Mouse (Mus musculus) kidney, adult 2 months (tissue): ENCODE measurements around the gene Plg.

Experiments used
- CTCF ChIP-seq: fragments of 200-500 bp; conservative IDR thresholded peaks from 2 replicates; pipeline ENCODE4 v1.5.1; 2011; ENCODE audit warnings: low read depth, mild to moderate bottlenecking, control low read depth, low read length, moderate library complexity, mixed read lengths; ENCODE audit not compliant: insufficient read depth, insufficient read length
- POLR2A ChIP-seq: fragments of 200-500 bp; IDR thresholded peaks from one replicate; pipeline ENCODE4 v1.6.1; 2011; ENCODE audit warnings: low read depth, low read length, control low read depth

DNA sequence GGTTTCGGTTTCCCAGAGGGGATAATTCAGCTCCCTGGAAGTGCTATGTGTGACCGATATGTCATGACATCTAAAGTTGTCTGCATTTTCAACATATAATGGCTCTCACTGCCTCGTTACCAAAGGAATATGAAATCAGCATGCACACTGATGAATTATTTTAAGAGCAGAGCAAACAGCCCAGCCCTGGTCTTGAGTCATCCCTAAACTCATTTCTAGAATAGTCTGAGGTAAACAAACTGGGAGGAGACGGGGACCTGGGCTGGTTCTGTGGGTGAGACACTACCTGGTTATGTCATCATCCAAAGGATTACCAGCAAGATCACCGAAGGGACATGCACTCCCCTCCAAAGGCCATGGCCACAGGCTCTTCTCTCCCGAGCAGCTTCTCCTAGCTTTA, 26.8 kb upstream of the Plg start:
- TF ChIP-seq CTCF: no peak
- no peak for TF ChIP-seq POLR2A
